Mouse (Mus musculus) cortical plate, adult 2 months (tissue): ENCODE results near the gene Tbc1d23.

Experiments
- CTCF ChIP-seq: fragments of 200-500 bp; IDR thresholded peaks from 2 replicates; pipeline ENCODE4 v1.5.1; 2011; ENCODE audit warnings: mild to moderate bottlenecking, control low read depth, low read length; ENCODE audit not compliant: insufficient read depth; ENCODE audit errors: extremely low read depth
- POLR2A ChIP-seq: fragments of 200-500 bp; IDR thresholded peaks from 2 replicates; pipeline ENCODE4 v1.6.1; 2011; ENCODE audit warnings: mild to moderate bottlenecking, low read length, control low read depth; ENCODE audit not compliant: insufficient read depth; ENCODE audit errors: extremely low read depth

GRCm38 (mm10) chr16:57132326-57132725 is 99.0 kb downstream of the Tbc1d23 start:
- no peak for TF ChIP-seq POLR2A
- no peak for TF ChIP-seq CTCF
